Mouse (Mus musculus) kidney, embryonic 16.5 days (tissue): ENCODE measurements around the gene Mipep. TPM values are rescaled to one million over a fixed set of nuclear protein-coding genes. Genes with fewer than 3 reads are reported as not detected.

Experiments used
- ATAC-seq: fragments of 200-750 bp; cut with Nextera tagmentation; 2 replicates; pipeline ENCODE4 v1.8.0; 2017; ENCODE audit warnings: moderate TSS enrichment; ENCODE audit not compliant: low FRiP score, low TSS enrichment
- H3K27ac ChIP-seq: fragments of 300-500 bp; sonication (generic); 2 replicates; pipeline ENCODE4 v1.5.1; 2014; ENCODE audit warnings: low read length
- H3K27me3 ChIP-seq: fragments of 300-500 bp; sonication (generic); 2 replicates; pipeline ENCODE4 v1.6.1; 2014; ENCODE audit warnings: low read length, control low read depth, mixed read lengths; ENCODE audit not compliant: insufficient read depth
- H3K36me3 ChIP-seq: fragments of 300-500 bp; sonication (generic); 2 replicates; pipeline ENCODE4 v1.6.1; 2014; ENCODE audit warnings: low read length, control low read depth, mixed read lengths; ENCODE audit not compliant: insufficient read depth
- H3K4me1 ChIP-seq: fragments of 300-500 bp; sonication (generic); 2 replicates; pipeline ENCODE4 v1.6.1; 2014; ENCODE audit warnings: low read length, control low read depth, mixed read lengths; ENCODE audit not compliant: insufficient read depth
- H3K4me2 ChIP-seq: fragments of 300-500 bp; sonication (generic); replicated peaks from 2 replicates; pipeline ENCODE4 v1.6.1; 2014; ENCODE audit warnings: low read depth, low read length
- H3K4me3 ChIP-seq: fragments of 300-500 bp; sonication (generic); 2 replicates; pipeline ENCODE4 v1.5.1; 2014; ENCODE audit warnings: mild to moderate bottlenecking, low read length
- H3K9ac ChIP-seq: fragments of 300-500 bp; sonication (generic); replicated peaks from 2 replicates; pipeline ENCODE4 v1.6.1; 2014; ENCODE audit warnings: low read length
- H3K9me3 ChIP-seq: fragments of 300-500 bp; sonication (generic); 2 replicates; pipeline ENCODE4 v1.6.1; 2016; ENCODE audit warnings: low read length, control low read depth
- WGBS: fragments of 180-500 bp; shearing (Covaris S2); extraction: QIAGEN DNeasy Blood & Tissue Kit; methylation state at CpG from one replicate; pipeline ENCODE4 v1.1.7; 2014; 5-methylcytosine and 5-hydroxymethylcytosine counted together
- polyA plus RNA-seq: library from polyadenylated mRNA; unstranded; fragments of >200 nt; fragmentation: Nextera tagmentation; extraction: Ambion mirVana; gene quantifications from 2 replicates; pipeline ENCODE4 v1.2.1, GENCODE M21; 2015

The Mipep gene
- polyA plus RNA-seq, 1 experiment from 2014 or later = 24.6 TPM

DNA sequence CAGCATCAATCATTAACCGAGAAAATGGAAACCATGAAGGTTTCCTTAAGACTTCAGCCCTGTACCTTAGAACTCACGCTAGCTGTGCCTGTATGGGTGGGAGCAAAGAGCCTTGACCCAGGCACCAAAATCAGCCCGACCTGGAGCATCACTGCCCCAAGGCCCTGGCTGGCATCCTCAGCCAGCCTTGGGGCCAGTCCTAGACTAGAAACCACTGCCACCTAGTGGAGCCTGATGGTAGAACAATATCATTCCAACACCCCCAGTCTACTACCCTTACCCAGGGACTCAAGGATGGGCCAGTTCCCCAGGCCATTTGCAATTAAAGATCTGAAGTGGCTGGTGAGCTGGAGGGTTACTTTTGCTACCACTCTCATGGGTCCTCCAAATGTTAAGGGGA, 5.7 kb downstream of the Mipep start:
- Histone ChIP-seq H3K9ac (no peak overlapping the region), H3K36me3 (peaks cover 20% of the 10 kb centered on the region; the same call in 1 of the 2 replicates), H3K4me2 (no peak overlapping the region), H3K27ac (no peak overlapping the region), H3K9me3 (no peaks in the 10 kb centered on the region), H3K27me3 (no peaks in the 10 kb centered on the region), H3K4me3 (no peak overlapping the region), H3K4me1 (peaks cover 8% of the 10 kb centered on the region; the same call in 1 of the 2 replicates)
- 38% methylated on average over 3 of the region's 3 CpGs for WGBS
- ATAC-seq = peak; percentile 51; the same call in 1 of the 2 replicates

GRCm38 (mm10) chr14:60796600-60797322, 12.4 kb downstream of the Mipep start:
- no peak overlapping the region for H3K27ac ChIP-seq
- H3K27me3 ChIP-seq = no peaks in the 10 kb centered on the region
- no peak for ATAC-seq
- no peak overlapping the region for H3K4me2 ChIP-seq
- WGBS = 74% methylated on average over 4 of the region's 4 CpGs
- no peak overlapping the region for H3K4me3 ChIP-seq
- H3K4me1 ChIP-seq = no peaks in the 10 kb centered on the region
- H3K9me3 ChIP-seq = no peaks in the 10 kb centered on the region
- no peak overlapping the region for H3K9ac ChIP-seq
- peaks cover 19% of the 10 kb centered on the region for H3K36me3 ChIP-seq

GRCm38 (mm10) chr14:60797596-60797995, 13.2 kb downstream of the Mipep start:
- Histone ChIP-seq H3K4me2 (no peak overlapping the region), H3K9me3 (no peaks in the 10 kb centered on the region), H3K27me3 (no peaks in the 10 kb centered on the region), H3K27ac (no peak overlapping the region), H3K4me3 (no peak overlapping the region), H3K9ac (no peak overlapping the region), H3K36me3 (peaks cover 22% of the 10 kb centered on the region), H3K4me1 (no peaks in the 10 kb centered on the region)
- no peak for ATAC-seq
- 90% methylated on average over 5 of the region's 5 CpGs for WGBS

- no peak overlapping the region for H3K4me3 ChIP-seq
- H3K36me3 ChIP-seq = peaks cover 31% of the 10 kb centered on the region
- H3K4me1 ChIP-seq = no peaks in the 10 kb centered on the region
- no peak overlapping the region for H3K9ac ChIP-seq
- no peak overlapping the region for H3K4me2 ChIP-seq
- H3K9me3 ChIP-seq = no peaks in the 10 kb centered on the region
- no peaks in the 10 kb centered on the region for H3K27me3 ChIP-seq
- no peak overlapping the region for H3K27ac ChIP-seq
- no peak for ATAC-seq
- WGBS = 87% methylated on average over 4 of the region's 4 CpGs
Observed at GRCm38 (mm10) chr14:60798721-60799120, 14.3 kb downstream of the Mipep start.

DNA sequence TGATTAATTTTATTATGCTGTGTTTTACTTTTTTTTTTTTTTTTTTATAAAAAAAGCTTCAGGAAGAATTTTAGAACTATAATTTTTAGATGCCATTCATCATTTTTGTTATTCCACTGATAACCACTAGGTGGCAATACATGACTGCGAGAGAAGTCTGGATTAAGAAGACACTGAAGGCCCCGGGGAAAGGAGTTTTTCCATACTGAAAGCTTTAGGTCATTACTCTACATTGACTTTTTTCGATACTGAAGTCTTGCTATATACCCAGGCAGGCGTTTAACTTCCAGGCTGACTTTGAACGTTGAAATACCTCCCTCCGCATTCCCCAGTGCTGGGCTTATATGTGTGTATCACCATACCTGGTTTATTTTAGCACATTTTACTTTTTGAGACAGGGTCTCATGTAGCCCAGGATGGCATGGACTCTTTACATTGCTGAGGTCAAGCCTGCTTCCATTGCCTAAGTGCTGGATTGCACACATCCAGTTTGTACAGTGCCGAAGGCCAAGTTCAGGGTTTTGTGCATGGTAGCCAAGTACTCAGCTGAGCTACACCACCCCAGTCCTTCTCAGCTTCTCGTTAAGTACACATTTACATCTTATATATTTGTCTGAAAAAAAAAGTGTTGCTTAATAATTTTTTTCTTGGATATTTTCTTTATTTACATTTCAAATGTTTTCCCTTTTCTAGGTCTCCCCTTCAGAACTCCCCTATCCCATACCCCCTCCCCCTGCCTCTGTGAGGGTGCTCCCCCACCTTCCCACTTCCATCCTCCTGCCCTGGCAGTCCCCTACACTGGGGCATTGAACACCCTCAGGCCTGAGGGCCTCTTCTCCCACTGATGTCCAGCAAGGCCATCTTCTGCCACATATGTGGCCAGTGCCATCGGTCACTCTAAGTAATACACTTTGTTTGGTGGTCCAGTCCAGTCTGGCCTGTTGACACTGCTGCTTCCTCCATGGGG, 15.7 kb downstream of the Mipep start:
- WGBS = 53% methylated on average over 9 of the region's 9 CpGs
- Histone ChIP-seq H3K9me3 (no peaks in the 10 kb centered on the region), H3K4me1 (no peaks in the 10 kb centered on the region), H3K27ac (no peak overlapping the region), H3K27me3 (no peaks in the 10 kb centered on the region), H3K4me3 (no peak overlapping the region), H3K4me2 (no peak overlapping the region), H3K36me3 (peaks cover 31% of the 10 kb centered on the region), H3K9ac (no peak overlapping the region)
- ATAC-seq = no peak

GRCm38 (mm10) chr14:60802026-60802425, 17.7 kb downstream of the Mipep start:
- Histone ChIP-seq H3K9ac (no peak overlapping the region), H3K27ac (no peak overlapping the region), H3K27me3 (no peaks in the 10 kb centered on the region), H3K4me3 (no peak overlapping the region), H3K9me3 (no peaks in the 10 kb centered on the region), H3K4me2 (no peak overlapping the region), H3K4me1 (no peaks in the 10 kb centered on the region), H3K36me3 (peaks cover 27% of the 10 kb centered on the region; the same call in 1 of the 2 replicates)
- ATAC-seq = no peak
- WGBS = 92% methylated on average over 13 of the region's 13 CpGs

GRCm38 (mm10) chr14:60804978-60805377, 20.6 kb downstream of the Mipep start:
- no peak overlapping the region for H3K4me2 ChIP-seq
- no peak overlapping the region for H3K4me3 ChIP-seq
- no peaks in the 10 kb centered on the region for H3K4me1 ChIP-seq
- no peaks in the 10 kb centered on the region for H3K9me3 ChIP-seq
- peaks cover 19% of the 10 kb centered on the region; the same call in 1 of the 2 replicates for H3K36me3 ChIP-seq
- no peak for ATAC-seq
- no peak overlapping the region for H3K27ac ChIP-seq
- WGBS = 94% methylated on average over 9 of the region's 9 CpGs
- H3K27me3 ChIP-seq = no peaks in the 10 kb centered on the region
- no peak overlapping the region for H3K9ac ChIP-seq

DNA sequence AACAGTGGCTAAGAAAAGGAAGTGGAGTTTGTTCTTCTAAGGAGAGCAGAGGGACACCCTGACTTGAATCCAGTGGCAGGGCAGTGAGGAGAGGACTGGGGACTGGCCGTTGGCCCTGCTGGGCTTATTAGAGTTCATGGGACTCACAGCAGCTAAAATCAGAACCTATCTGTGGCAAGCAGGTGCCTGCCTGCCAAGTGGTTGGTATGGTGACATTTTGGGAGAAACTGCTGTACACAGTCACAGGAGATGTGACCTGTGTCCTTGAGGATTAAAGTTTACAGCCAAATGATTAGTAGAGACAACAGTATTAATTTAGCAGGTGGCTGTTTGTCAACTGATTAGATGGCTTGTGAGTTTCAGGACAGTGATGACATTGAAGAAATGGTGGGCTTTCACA, 21.5 kb downstream of the Mipep start:
- H3K4me3 ChIP-seq = no peak overlapping the region
- H3K9ac ChIP-seq = no peak overlapping the region
- no peak for ATAC-seq
- no peaks in the 10 kb centered on the region for H3K9me3 ChIP-seq
- peaks cover 19% of the 10 kb centered on the region; the same call in 1 of the 2 replicates for H3K36me3 ChIP-seq
- H3K4me2 ChIP-seq = no peak overlapping the region
- H3K27me3 ChIP-seq = no peaks in the 10 kb centered on the region
- H3K4me1 ChIP-seq = no peaks in the 10 kb centered on the region
- H3K27ac ChIP-seq = no peak overlapping the region
- WGBS = 80% methylated on average over 1 of the region's 1 CpGs

DNA sequence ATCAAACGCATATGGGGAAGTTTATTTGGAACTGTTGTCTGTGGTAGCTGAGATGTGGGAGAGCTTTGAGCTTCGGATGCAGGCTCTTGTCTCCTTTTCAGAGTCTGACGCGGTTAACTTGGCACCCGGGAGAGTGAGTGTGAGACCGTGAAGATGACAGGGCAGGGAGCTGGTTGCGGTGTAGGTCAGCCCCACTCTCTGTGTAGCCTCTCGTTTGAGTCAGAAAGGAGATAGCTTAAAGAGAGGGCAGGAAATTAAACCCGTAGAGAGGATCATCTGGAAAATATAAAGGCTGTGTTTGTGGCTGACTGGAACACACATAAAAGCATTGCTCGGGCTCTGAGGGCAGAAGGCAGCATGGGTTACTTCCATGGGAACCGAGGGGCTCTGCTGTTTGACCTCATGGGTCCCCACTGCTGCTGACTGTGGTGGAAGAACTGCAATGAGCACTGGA, 22.5 kb downstream of the Mipep start:
- WGBS = 23% methylated on average over 11 of the region's 11 CpGs
- ATAC-seq = no peak
- no peak overlapping the region for H3K27ac ChIP-seq

More for the DNA sequence above, 22.5 kb downstream of the Mipep start:
- Histone ChIP-seq H3K9ac (no peak overlapping the region), H3K4me2 (no peak overlapping the region), H3K4me3 (no peak overlapping the region), H3K36me3 (peaks cover 21% of the 10 kb centered on the region; the same call in 1 of the 2 replicates), H3K4me1 (no peaks in the 10 kb centered on the region), H3K27me3 (no peaks in the 10 kb centered on the region), H3K9me3 (no peaks in the 10 kb centered on the region)
